Mouse (Mus musculus) limb, embryonic 11.5 days (tissue): ENCODE results near the gene Pcsk4. TPM values are rescaled to one million over a fixed set of nuclear protein-coding genes. Genes with fewer than 3 reads are reported as not detected.

Source experiments
- ATAC-seq: fragments of 200-750 bp; cut with Nextera tagmentation; 2 replicates; pipeline ENCODE4 v1.8.0; 2017; ENCODE audit warnings: low read depth; ENCODE audit not compliant: insufficient number of reproducible peaks, low FRiP score, low TSS enrichment
- DNase-seq: peaks from one replicate; pipeline ENCODE4 v3.0.0-alpha.2; 2015; ENCODE audit warnings: low spot score
- H3K27ac ChIP-seq: fragments of 300-500 bp; sonication (generic); replicated peaks from 2 replicates; pipeline ENCODE4 v1.5.1; 2014; ENCODE audit warnings: low read depth, mild to moderate bottlenecking, low read length
- H3K27me3 ChIP-seq: fragments of 300-500 bp; sonication (generic); 2 replicates; pipeline ENCODE4 v1.6.1; 2014; ENCODE audit warnings: mild to moderate bottlenecking, low read length, mixed read lengths; ENCODE audit not compliant: control insufficient read depth, insufficient read depth
- H3K36me3 ChIP-seq: fragments of 300-500 bp; sonication (generic); 2 replicates; pipeline ENCODE4 v1.6.1; 2014; ENCODE audit warnings: mild to moderate bottlenecking, low read length, moderate library complexity, mixed read lengths; ENCODE audit not compliant: control insufficient read depth, insufficient read depth
- H3K4me1 ChIP-seq: fragments of 300-500 bp; sonication (generic); 2 replicates; pipeline ENCODE4 v1.6.1; 2014; ENCODE audit warnings: low read length, mixed read lengths; ENCODE audit not compliant: control insufficient read depth, insufficient read depth
- H3K4me2 ChIP-seq: fragments of 300-500 bp; sonication (generic); 2 replicates; pipeline ENCODE4 v1.6.1; 2014; ENCODE audit warnings: low read depth, mild to moderate bottlenecking, moderate library complexity; ENCODE audit not compliant: severe bottlenecking
- H3K4me3 ChIP-seq: fragments of 300-500 bp; sonication (generic); 2 replicates; pipeline ENCODE4 v1.5.1; 2014; ENCODE audit warnings: low read depth, low read length
- H3K9ac ChIP-seq: fragments of 300-500 bp; sonication (generic); 2 replicates; pipeline ENCODE4 v1.6.1; 2014; ENCODE audit warnings: mild to moderate bottlenecking, low read length
- H3K9me3 ChIP-seq: fragments of 300-500 bp; sonication (generic); 2 replicates; pipeline ENCODE4 v1.6.1; 2016; ENCODE audit warnings: low read length; ENCODE audit not compliant: control insufficient read depth
- WGBS: fragments of 180-500 bp; shearing (Covaris S2); extraction: QIAGEN DNeasy Blood & Tissue Kit; methylation state at CpG from one replicate; pipeline ENCODE4 v1.1.7; 2014; 5-methylcytosine and 5-hydroxymethylcytosine counted together
- polyA plus RNA-seq: library from polyadenylated mRNA; unstranded; fragments of >200 nt; fragmentation: Nextera tagmentation; extraction: Ambion mirVana; gene quantifications from 2 replicates; pipeline ENCODE4 v1.2.1, GENCODE M21; 2014

Pcsk4 gene
- polyA plus RNA-seq, 1 experiment from 2014 or later: 4.4 TPM

GRCm38 (mm10) chr10:80368392-80368791, 39.1 kb upstream of the Pcsk4 start:
- H3K4me2 ChIP-seq: no peak overlapping the region
- H3K27ac ChIP-seq: no peak overlapping the region
- no peak overlapping the region for H3K9ac ChIP-seq
- WGBS: 88% methylated on average over 6 of the region's 6 CpGs
- ATAC-seq (no peak), DNase-seq (no peak)
- H3K36me3 ChIP-seq: no peaks in the 10 kb centered on the region
- 0 out of 2 replicates have a peak, but pooled peaks cover 3% of the 10 kb centered on the region for H3K27me3 ChIP-seq
- H3K4me3 ChIP-seq: no peak overlapping the region
- no peaks in the 10 kb centered on the region for H3K9me3 ChIP-seq
- peaks cover 5% of the 10 kb centered on the region; the same call in 1 of the 2 replicates for H3K4me1 ChIP-seq

DNA sequence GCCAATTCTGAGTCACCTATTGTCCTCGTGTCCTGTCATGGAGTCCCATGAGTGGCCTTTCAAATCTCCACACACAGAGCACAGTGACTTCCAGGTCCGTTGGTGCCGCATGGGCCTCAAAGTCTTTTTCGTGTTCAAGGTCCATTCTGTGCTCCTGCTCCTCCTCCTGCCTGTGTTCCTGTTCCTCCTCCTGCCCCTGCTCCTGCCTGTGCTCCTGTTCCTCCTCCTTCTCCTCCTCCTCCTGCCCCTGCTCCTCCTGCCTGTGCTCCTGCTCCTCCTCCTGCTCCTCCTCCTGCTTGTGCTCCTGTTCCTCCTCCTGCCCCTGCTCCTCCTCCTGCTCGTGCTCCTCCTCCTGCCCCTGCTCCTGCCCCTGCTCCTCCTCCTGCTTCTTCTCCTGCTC, 38.7 kb upstream of the Pcsk4 start:
- H3K27me3 ChIP-seq: 0 out of 2 replicates have a peak, but pooled peaks cover 3% of the 10 kb centered on the region
- DNase-seq (no peak), ATAC-seq (no peak)
- H3K27ac ChIP-seq: no peak overlapping the region
- 66% methylated on average over 5 of the region's 5 CpGs for WGBS
- H3K9me3 ChIP-seq: no peaks in the 10 kb centered on the region
- peaks cover 5% of the 10 kb centered on the region; the same call in 1 of the 2 replicates for H3K4me1 ChIP-seq
- H3K36me3 ChIP-seq: no peaks in the 10 kb centered on the region
- H3K9ac ChIP-seq: no peak overlapping the region
- no peak overlapping the region for H3K4me3 ChIP-seq
- H3K4me2 ChIP-seq: no peak overlapping the region

GRCm38 (mm10) chr10:80365736-80366135, 36.4 kb upstream of the Pcsk4 start:
- no peaks in the 10 kb centered on the region for H3K9me3 ChIP-seq
- H3K27ac ChIP-seq: no peak overlapping the region
- no peak overlapping the region for H3K9ac ChIP-seq
- H3K27me3 ChIP-seq: 0 out of 2 replicates have a peak, but pooled peaks cover 3% of the 10 kb centered on the region
- 54% methylated on average over 6 of the region's 6 CpGs for WGBS
- H3K4me1 ChIP-seq: no peaks in the 10 kb centered on the region
- no peak overlapping the region for H3K4me2 ChIP-seq
- no peak for DNase-seq
- no peak for ATAC-seq
- H3K4me3 ChIP-seq: no peak overlapping the region
- no peaks in the 10 kb centered on the region for H3K36me3 ChIP-seq

- H3K4me3 ChIP-seq: no peak overlapping the region
- DNase-seq (no peak), ATAC-seq (no peak)
- H3K27me3 ChIP-seq: peaks cover 8% of the 10 kb centered on the region
- no peak overlapping the region for H3K9ac ChIP-seq
- H3K27ac ChIP-seq: no peak overlapping the region
- no peak overlapping the region for H3K4me2 ChIP-seq
- no peaks in the 10 kb centered on the region for H3K36me3 ChIP-seq
- H3K9me3 ChIP-seq: no peaks in the 10 kb centered on the region
- no peaks in the 10 kb centered on the region for H3K4me1 ChIP-seq
- WGBS: 45% methylated on average over 6 of the region's 6 CpGs
Measured at GRCm38 (mm10) chr10:80363734-80364133, 34.4 kb upstream of the Pcsk4 start.

DNA sequence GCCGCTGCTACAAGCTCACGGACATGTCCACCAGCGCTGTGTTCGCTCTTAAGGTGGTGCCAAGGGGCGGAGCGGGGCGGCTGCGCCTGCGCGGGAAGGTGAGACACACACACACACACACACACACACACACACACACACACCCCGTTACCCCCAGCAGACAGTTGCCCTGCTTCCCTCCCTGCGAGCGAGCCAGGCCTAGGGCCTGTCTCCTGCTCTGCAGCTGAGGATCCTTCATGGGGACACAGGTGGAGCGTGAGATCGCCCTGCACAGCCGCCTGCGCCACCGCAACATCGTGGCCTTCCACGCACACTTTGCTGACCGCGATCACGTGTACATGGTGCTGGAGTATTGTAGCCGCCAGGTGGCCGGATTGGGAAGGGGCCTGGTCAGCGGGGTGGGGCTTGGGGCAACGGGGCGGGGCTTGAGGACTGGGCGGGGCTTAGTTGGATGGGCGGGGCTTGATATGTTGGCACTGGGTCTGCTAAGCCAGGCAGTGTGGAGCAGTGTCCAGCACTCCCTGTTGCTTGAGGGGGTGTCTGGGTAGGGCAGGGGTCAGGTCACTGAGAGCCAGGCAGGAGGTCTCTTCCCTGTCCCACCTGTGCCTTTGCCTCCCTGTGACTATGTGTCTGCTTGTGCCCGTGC, 28.8 kb upstream of the Pcsk4 start:
- Histone ChIP-seq H3K4me3 (peak overlapping the region; percentile 12; the same call in 1 of the 2 replicates), H3K9me3 (0 out of 2 replicates have a peak, but pooled peaks cover 3% of the 10 kb centered on the region), H3K27ac (no peak overlapping the region), H3K36me3 (no peaks in the 10 kb centered on the region), H3K9ac (no peak overlapping the region), H3K27me3 (peaks cover 56% of the 10 kb centered on the region), H3K4me1 (peaks cover 9% of the 10 kb centered on the region), H3K4me2 (peak overlapping the region; percentile 21)
- peak; percentile 45 for DNase-seq
- 8% methylated on average over 30 of the region's 31 CpGs for WGBS
- ATAC-seq: peak; percentile 40; the same call in 1 of the 2 replicates

GRCm38 (mm10) chr10:80357336-80357735, 28.0 kb upstream of the Pcsk4 start:
- peaks cover 9% of the 10 kb centered on the region for H3K4me1 ChIP-seq
- H3K36me3 ChIP-seq: no peaks in the 10 kb centered on the region
- no peak overlapping the region for H3K4me3 ChIP-seq
- no peak overlapping the region for H3K9ac ChIP-seq
- peaks cover 64% of the 10 kb centered on the region for H3K27me3 ChIP-seq
- 0 out of 2 replicates have a peak, but pooled peaks cover 3% of the 10 kb centered on the region for H3K9me3 ChIP-seq
- DNase-seq: no peak
- no peak overlapping the region for H3K27ac ChIP-seq
- no peak overlapping the region; the same call in 1 of the 2 replicates for H3K4me2 ChIP-seq
- ATAC-seq: no peak
- 34% methylated on average over 7 of the region's 7 CpGs for WGBS

- DNase-seq (no peak), ATAC-seq (no peak)
- H3K27me3 ChIP-seq: peaks cover 70% of the 10 kb centered on the region
- H3K27ac ChIP-seq: no peak overlapping the region
- peaks cover 9% of the 10 kb centered on the region for H3K4me1 ChIP-seq
- 2% methylated on average over 34 of the region's 34 CpGs for WGBS
- no peaks in the 10 kb centered on the region for H3K36me3 ChIP-seq
- H3K4me3 ChIP-seq: peak overlapping the region; percentile 30
- peak overlapping the region; percentile 50 for H3K9ac ChIP-seq
- 0 out of 2 replicates have a peak, but pooled peaks cover 3% of the 10 kb centered on the region for H3K9me3 ChIP-seq
- peak overlapping the region; percentile 58 for H3K4me2 ChIP-seq
Measured at GRCm38 (mm10) chr10:80356737-80357136, 27.4 kb upstream of the Pcsk4 start.

DNA sequence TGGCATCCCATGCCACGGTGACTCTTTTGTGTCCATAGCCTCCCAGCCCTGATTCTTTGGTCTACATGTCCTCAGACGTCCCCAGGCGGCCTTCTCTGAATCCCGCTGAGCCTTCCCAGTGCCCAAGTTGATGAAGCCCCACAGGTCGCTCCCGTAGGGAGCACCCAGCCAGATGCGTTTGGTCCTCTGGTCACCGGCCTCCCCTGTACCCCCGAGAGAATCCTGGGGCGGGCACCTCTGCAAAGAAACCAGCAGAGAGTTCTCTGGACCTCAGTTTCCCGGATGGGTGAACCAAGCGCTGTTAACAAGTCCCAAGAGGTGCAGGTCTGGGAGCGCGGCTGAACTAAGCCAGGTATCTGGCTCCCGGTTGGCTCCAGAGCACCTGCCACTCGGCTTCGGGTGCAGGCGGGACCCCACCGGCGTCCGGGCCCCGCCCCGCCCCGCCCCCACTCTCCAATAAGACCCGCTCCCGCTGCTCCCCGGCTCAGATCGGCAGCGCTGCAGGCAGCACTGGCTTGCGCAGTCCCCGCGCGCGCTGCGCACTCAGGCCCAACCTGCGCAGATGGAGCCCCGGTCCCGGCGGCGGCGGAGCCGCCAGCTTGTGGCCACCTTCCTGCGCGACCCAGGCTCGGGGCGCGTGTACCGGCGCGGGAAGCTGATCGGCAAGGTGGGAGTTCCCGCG, 26.8 kb upstream of the Pcsk4 start, which contains the start of gene Plk5:
Gene Plk5 (plus strand): TSS at position 459 of the 682 bp plus-strand sequence.
- no peak within 1 kb of the TSS for H3K27ac ChIP-seq
- 1% methylated on average over 51 of the region's 53 CpGs for WGBS
- H3K27me3 ChIP-seq: peaks cover 74% of the 10 kb centered on the region
- DNase-seq: peak; percentile 42
- ATAC-seq: no peak
- H3K4me3 ChIP-seq: peak within 1 kb of the TSS; percentile 30
- 0 out of 2 replicates have a peak, but pooled peaks cover 3% of the 10 kb centered on the region for H3K9me3 ChIP-seq
- peak within 1 kb of the TSS; percentile 50 for H3K9ac ChIP-seq
- H3K4me2 ChIP-seq: peak within 1 kb of the TSS; percentile 58
- no peaks in the 10 kb centered on the region for H3K36me3 ChIP-seq
- H3K4me1 ChIP-seq: peaks cover 9% of the 10 kb centered on the region
